Mouse (Mus musculus) cerebellum, postnatal 4 days (tissue): ENCODE data around the gene Slc16a10.
"Not testable (repeated sequence)": the region's sequence is repeated elsewhere in the genome, so short reads cannot be mapped to it uniquely, and the experiment has no call there.

Source experiments
- DNase-seq, 2 experiments: peaks; one replicate each; pipeline ENCODE4 v3.0.0; 2022; ENCODE audit warnings: low spot score in 2 of 2, mixed read lengths in 1 of 2

Slc16a10 gene

DNA sequence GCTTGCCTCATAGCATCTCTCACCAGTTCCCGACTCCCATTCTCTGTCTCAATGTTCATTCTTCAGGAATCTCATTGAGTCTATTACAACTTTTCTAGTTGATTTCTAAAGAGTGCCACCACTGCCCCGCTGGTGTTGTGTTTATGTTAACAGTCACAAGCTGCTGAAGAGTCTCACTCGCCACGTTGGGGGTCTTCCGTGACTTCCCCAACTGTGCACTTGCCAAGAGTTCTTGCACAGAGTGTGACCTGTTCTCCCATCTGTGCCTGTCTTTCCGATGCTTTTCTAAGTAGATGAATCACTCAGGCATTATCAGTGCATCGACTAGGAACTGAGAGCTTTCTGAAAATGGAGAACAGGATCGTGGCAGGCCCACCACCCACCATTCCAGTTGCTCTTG, 114.0 kb downstream of the Slc16a10 start:
- DNase-seq: no peak

DNA sequence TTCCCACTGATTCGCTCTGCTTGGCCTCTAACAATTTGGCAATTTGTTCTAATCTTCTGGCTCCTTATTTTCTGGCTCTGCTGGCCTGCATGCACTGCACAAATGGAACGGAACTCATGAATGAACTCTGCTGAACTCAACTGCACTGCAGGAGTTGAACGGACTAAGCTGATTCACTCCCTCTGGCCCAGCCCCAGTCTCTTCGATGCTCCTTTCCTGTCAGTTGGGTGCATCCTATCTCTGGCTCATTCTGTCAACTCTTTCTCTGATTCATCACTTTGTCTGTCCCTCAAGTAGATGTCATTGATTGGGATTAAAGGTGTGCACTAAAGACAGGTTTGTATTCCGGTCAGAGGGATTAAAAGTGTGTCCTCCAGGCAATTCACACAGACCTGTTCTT, 115.5 kb downstream of the Slc16a10 start:
- DNase-seq: no peak

DNA sequence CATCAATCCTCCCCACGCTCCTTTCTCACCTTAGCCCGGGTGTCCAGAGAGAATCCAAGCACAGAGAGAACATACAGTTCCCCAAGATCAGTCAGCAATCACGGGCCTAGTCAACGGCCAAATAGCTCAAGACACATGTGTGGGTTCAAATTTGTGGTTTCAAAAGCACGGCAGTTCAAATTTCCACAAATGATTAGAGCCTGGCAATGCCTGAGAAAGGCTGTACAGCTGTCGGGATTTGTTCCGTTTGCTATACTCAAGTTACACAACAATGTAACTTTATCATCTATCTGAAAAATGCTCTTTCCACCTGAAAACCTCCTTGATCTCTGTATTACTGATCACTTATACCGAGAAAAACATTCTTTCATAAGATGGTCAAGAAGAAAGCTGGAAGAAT, 116.5 kb downstream of the Slc16a10 start:
- no peak for DNase-seq

DNA sequence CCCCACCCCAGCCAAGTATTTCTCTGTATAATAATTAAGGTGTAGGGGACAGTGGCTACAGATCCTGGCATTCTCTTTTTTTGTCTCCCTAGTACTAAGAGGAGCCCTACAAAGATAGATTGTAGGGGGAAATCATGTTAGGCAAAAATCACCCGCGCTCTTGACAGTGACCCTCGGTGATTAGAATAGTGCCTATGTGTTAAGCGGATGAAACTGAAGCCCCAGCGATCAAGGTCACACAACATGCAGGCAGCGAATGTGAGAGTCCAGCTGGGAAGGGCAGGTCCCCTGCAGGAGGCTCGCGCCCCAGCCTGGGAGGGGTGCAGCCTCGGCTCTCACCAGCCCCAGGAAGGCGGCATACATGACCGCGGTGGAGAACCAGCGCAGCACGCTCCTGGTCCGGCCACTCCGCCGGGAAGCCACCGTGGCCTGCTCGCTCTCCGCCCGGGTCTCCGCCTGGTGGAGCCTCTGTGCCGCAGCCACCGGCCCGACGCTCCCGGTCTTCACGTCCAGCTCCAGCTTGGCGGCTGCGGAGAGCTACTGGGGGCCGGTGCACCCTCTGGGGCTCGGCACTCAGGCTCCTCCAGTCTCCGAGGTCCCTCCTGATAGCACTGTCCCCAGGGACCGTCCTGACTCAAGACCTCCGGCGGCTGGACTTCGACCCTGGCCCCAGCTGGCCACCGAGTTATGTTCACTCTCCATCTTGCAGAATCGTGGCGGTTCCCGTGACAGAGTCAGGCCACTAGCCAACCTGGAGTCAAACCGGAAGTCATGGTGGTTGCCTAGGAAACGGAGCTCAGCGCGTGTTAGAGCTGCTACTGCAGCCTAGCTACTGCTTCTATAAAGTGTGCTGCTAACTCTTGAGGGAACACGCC, 117.3 kb downstream of the Slc16a10 start, which contains the start of gene Mfsd4b1:
Gene Mfsd4b1 (minus strand): TSS at position 715 of the 875 bp plus-strand sequence.
- DNase-seq: peak; percentile 52 to 82

DNA sequence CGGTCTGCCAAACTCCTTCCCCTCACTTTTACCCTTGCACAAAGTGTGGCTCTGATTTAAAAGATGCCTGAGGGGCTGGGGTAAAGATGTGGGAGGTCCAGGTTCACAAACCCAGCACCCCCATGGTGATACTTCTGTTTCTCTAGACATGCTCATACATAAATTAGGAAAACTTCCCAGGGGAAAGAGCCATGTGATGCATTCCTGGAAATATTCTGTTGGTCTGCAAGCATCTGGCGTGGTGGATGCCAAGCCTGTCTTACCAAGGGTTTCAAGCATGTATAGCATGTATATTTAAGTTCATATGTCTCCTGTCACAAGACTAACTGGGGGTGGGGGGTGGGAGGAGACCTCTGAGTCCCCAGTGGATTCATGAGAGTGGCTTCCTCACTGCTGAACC, 121.7 kb downstream of the Slc16a10 start:
- DNase-seq: no peak

DNA sequence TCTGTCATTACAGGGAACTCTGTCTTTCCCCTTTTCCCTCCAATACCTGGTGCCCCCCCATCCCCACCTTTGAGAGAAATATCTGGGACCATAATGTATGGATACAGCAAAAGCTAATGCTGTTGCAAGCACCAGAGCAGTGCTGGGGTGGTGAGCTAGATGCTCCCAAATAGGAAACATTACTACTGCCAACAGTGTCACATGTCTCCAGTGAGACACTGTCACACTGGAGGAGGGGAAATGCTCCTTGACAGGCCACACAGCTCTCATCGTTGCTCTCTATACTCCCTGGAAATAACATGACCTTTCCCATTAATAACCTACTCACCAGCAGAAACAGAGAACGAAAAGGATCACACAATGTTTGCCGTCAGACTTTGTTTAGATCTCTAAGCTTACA, 122.6 kb downstream of the Slc16a10 start:
- no peak for DNase-seq

DNA sequence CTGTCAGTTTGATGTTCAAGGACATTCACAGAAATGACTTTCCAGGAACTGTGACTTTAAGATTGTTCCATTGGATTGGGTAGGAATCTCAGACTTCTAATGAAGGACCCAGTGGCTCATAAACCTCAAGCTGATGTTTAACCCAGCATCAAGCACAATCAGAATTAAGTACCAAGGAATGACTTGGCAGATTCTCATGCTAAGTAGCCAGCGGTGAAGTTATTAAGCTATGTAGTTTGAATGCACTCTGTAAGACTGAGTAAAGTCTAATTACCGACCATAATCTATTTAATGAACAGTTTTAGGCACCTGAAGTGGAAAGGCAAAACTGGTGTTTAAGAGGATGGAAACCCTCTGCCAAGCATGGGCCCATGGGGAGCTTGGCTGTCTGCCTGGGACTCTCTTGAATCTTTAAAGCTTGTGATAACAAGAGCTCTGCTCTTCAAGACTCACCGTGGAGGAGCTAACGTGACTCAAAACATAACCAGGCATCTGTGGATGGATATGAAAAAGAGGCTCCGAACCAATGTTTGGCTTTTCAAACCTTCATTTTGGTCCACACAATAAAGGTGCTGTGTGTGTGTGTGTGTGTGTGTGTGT, 123.7 kb downstream of the Slc16a10 start:
- no peak for DNase-seq

DNA sequence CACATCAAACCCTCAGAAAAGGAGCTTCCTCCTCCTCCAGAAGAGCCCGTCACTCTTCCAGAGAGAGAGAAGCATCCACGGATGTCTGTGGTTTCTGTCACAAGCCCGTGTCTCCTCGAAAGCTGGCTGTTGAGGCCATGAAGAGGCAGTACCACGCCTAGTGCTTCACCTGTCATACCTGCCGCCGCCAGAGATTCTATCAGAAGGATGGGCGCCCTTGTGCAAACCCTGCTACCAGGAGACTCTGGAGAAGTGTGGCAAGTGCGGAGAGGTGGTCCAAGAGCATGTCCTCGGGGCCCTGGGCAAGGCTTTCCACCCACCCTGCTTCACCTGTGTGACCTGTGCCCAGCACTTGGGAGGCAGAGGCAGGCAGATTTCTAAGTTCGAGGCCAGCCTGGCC, 132.5 kb downstream of the Slc16a10 start:
- no peak for DNase-seq

DNA sequence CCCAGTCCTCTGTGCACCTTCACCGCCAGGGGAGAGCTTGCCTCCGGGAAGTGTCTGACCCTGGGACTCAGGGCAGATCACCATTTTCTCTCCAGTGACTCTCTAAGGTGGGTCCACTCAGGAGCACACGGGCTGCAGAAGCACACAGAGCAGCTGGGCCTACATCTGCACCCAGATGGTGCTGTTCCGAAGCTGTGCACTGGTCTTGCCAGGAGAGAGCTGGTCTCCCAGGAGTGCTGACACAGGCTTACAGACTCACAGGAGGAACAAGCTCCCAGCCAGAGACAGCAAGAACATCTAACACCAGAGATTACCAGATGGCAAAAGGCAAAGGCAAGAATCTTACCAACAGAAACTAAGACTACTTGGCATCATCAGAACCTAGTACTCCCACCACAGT, 133.2 kb downstream of the Slc16a10 start:
- not testable (repeated sequence) for DNase-seq

DNA sequence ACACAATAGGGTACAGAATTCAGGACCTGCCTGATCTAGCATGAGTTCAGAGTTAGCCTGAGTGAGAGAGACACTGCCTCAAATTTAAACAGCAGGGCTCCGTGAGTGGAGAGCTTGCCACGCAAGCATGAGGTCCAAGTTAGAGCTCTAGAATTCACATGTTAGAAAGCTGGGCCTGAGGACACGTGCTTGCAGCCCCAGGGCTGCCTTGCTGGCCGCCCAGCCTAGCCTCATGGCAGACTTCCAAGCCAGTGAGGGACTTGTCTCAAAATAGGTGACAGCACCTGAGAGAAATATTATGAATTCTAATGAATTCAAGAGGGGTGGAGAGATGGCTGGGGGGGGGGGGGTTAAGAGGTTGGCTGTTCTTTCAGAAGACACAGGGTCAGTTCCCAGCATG, 134.1 kb downstream of the Slc16a10 start:
- DNase-seq: no peak

DNA sequence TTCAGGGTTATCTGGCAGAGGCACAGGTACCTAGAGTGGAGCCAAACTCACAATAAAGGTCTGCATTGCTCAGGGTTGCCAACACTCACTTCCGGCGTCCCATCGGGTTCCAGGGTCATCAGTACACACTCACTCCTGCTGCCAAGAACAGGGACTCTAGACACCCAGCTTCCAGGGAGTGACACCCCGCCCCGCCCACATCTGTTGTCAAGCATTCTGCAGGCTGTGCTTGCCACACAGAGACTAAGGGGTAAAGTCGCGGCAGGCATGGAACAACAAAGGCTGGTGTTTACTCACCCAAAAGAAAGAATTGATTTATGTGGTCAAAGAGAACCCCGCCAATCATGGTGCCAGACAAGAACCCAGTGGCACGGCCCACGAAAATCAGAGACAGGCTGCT, 135.1 kb downstream of the Slc16a10 start:
- DNase-seq: no peak

DNA sequence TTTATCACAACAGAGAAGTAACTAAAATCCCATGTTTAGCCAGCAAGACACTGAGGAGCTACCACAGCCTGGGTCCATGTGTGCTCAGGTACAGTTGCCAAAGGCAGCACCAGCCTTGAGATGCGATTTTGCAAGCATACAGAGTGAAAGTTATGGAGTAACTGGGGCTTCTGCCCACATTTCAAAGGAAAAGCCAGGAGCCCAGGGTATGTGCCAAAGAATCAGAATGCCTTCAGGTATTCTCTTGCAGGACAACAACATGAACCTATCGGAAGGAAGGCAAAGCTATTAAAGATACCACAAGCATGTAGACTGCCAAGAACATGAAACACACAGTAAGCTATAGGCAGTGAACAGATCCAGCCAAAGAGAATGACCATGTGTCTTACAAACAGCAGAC, 141.3 kb downstream of the Slc16a10 start:
- DNase-seq: no peak

DNA sequence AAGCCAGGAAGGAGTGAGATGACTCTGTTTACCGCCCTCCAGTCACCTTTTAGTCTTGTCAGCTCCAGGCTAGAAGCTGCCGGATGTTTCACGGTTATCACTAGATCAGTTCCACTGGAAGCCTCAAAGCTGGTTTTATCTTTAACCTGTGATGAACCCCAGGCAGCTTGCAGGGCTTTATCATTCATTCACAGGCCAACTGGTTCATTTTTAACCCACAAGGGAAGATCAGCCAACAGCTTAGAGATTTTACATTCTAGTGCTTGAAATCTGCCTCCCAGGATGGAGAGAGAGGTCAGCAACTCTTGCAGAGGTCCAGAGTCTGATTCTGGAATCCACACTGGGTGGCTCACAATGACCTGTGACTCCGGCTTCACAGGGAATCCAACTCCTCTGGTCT, 150.9 kb downstream of the Slc16a10 start:
- no peak for DNase-seq

DNA sequence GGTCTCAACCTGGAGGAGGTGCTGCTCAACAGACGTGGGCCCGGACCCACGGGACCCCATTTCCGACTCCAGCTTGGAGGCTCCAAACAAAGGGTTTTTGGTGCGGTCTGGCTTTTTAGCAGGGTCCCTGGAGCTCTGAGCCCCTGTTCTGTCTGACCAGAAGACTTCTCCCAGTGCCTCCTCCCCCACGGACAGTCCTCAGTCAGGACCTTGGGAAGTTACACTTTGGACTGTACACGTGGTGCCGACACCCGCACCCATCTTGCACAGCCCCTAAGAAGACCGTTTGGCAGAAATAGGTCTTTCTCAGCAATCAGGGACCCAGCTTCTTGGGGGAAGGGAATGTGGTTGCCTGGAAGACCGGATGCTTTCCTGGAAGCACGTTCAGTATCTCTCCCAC, 155.6 kb downstream of the Slc16a10 start, which contains the start of gene Mfsd4b5:
Gene Mfsd4b5 (minus strand): TSS at position 181 of the 400 bp plus-strand sequence.
- DNase-seq: no peak
